Mouse (Mus musculus): Measurements from ENCODE around the gene Meis2. TPM values are rescaled to one million over a fixed set of nuclear protein-coding genes. Genes with fewer than 3 reads are reported as not detected.

Meis2 gene
- polyA plus RNA-seq, 1 experiment from 2014 or later: 92.0 TPM

DNA sequence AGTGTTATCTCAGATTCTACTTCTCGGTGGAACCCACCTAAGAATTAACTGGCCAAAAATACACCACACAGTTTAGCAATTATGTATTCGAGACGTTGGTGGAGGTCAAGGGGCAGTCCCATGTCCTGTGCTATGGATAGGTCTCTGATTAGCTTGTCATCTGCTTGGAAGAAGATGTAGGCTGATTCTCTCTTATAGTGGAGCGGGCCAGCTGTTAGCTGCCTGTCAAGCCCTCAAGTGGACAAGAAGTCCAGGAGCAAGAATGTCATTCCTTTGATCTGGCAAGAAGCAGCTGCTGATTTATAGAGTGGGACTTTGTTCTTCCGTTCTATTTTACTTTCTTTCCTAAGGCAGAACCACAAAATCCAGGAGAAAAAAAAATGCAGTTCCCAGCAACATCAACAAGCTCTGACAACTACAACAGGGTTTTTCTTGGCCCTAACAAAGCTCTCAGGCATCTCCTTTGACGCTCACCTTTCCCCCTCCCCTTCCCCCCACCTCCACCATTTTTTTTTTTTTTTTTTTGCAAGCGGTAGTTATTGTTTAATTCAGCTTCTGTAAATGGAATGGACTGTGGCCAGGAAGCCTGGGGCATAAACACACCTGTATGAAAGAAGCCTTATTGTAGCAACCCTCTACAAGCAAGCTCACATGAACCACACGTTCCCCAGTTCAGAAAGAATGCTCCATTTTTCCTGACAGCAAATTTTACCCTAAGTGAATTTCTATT is 189.7 kb downstream of the Meis2 start:
- Histone ChIP-seq H3K4me1 (replicated peaks) (peaks cover 20% of the 10 kb centered on the region), H3K27ac (replicated peaks) (no peak overlapping the region), H3K27me3 (no peaks in the 10 kb centered on the region), H3K4me2 (no peak overlapping the region), H3K9me3 (no peaks in the 10 kb centered on the region), H3K9ac (no peak overlapping the region), H3K36me3 (no peaks in the 10 kb centered on the region), H3K4me3 (no peak overlapping the region)
- WGBS: 60% methylated on average over 8 of the region's 8 CpGs
- ATAC-seq (ENCODE audit: low read depth): no peak

DNA sequence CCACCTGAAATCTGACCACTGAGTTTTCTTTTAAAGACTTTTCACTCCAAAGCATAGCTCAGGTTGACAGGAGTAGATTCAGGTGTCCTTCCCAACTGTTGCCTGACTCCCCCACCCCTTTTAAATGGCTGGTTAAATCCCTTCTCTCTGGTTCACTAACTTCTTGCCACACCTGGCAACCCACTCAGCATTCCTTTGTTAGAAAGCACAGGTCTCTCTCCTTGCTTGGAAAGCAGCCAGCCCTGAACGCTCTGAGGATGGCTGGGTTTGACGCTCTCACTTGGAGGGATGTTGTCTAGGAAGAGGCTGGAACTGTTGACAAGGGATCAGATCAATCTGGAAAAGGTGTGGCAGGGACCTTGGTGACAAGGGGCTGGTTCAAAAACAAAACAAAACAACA is 192.8 kb downstream of the Meis2 start:
- 30% methylated on average over 2 of the region's 2 CpGs for WGBS
- Histone ChIP-seq H3K4me3 (no peak overlapping the region), H3K4me1 (replicated peaks) (peaks cover 39% of the 10 kb centered on the region), H3K27ac (replicated peaks) (no peak overlapping the region), H3K4me2 (no peak overlapping the region), H3K36me3 (no peaks in the 10 kb centered on the region), H3K9ac (no peak overlapping the region), H3K9me3 (no peaks in the 10 kb centered on the region), H3K27me3 (no peaks in the 10 kb centered on the region)
- no peak for ATAC-seq (ENCODE audit: low read depth)

DNA sequence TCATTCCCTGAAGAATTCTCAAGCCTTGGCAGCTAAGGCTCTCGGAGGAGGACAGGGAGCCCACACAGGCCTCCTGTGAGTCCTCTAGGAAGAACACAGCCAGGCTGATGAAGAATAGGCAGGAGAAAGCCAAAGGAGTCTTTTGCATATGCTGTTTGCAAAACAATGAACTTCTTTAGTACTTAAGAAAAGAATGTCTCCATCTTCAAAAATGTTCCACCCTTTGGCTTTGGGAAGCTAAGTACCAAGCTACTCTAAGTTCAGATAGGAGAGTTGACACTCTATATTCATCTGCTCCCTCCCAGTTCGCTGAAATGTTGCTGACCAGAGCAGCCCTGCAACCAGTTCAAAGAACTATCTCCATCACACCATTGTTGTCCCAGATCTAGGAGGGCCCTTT is 195.7 kb downstream of the Meis2 start:
- no peaks in the 10 kb centered on the region for H3K27me3 ChIP-seq
- H3K9me3 ChIP-seq: no peaks in the 10 kb centered on the region
- peaks cover 55% of the 10 kb centered on the region for H3K4me1 ChIP-seq (replicated peaks)
- H3K4me2 ChIP-seq: no peak overlapping the region
- 0 out of 2 replicates have a peak, but pooled peaks cover 9% of the 10 kb centered on the region for H3K36me3 ChIP-seq
- no peak overlapping the region for H3K27ac ChIP-seq (replicated peaks)
- no peak overlapping the region for H3K4me3 ChIP-seq
- no peak overlapping the region for H3K9ac ChIP-seq
- ATAC-seq (ENCODE audit: low read depth): no peak
- 21% methylated on average over 2 of the region's 2 CpGs for WGBS

DNA sequence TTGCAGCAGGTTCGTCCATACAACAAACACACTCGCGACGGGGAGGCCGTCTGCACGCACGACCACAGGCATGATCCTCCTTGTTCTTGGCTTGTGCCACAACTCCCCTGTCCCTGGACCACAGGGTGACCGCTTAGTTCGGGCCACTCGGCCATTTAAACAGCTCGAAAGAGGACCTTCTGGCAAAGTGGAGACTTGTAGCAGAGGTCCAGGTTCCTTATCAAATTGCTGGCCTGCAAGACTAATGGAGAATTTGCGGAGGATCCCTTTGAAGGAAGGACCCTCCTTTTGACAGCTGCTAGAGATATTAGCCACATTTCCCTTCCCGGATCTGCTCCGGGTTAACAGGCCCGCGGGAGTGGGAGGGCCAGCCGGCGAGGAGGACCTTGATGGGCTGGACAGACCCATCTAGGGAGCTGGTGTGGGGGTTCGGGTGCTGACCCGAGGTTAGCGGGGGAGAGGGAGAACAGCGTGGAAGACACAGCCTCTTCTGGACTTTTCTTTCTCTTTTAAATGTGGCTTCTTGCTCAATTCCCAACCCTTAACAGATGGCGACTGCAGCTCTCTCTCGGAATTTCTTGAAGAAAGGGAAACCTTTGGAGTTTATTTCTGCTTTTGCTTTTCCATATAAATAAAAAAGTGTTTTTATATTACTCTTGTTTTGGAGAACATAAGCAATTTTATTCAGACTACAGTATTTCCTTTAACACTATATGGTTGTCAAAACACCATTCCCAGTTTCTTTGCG is 204.9 kb downstream of the Meis2 start:
- ATAC-seq (ENCODE audit: low read depth): no peak
- H3K4me3 ChIP-seq: peak overlapping the region; percentile 33
- peaks cover 16% of the 10 kb centered on the region for H3K27me3 ChIP-seq
- H3K27ac ChIP-seq (replicated peaks): peak overlapping the region; percentile 86
- no peaks in the 10 kb centered on the region for H3K9me3 ChIP-seq
- peak overlapping the region; percentile 60 for H3K9ac ChIP-seq
- H3K4me2 ChIP-seq: peak overlapping the region; percentile 59
- peaks cover 63% of the 10 kb centered on the region for H3K4me1 ChIP-seq (replicated peaks)
- H3K36me3 ChIP-seq: peaks cover 12% of the 10 kb centered on the region
- WGBS: 4% methylated on average over 25 of the region's 25 CpGs

DNA sequence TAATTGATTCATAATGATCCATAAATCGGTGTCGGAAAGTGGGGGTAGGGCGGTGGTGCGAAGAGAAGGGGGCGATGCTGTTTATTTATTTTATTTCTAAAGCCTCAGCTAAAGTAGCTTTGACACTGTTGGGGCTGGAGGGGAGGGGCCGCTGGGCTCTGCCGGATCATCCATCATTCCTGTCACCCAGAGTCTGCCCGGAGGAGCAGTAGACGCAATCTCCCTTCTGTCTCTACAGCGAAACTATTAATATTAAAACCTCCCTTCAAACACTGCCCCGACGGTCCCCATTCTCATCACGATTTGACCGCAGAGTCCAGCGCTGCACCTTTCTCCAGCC is 205.5 kb downstream of the Meis2 start:
- peak overlapping the region; percentile 86 for H3K27ac ChIP-seq (replicated peaks)
- WGBS: 1% methylated on average over 15 of the region's 15 CpGs
- ATAC-seq (ENCODE audit: low read depth): peak; percentile 54
- peak overlapping the region; percentile 59 for H3K4me2 ChIP-seq
- peak overlapping the region; percentile 60 for H3K9ac ChIP-seq
- H3K27me3 ChIP-seq: peaks cover 16% of the 10 kb centered on the region
- peak overlapping the region; percentile 33 for H3K4me3 ChIP-seq
- H3K36me3 ChIP-seq: peaks cover 12% of the 10 kb centered on the region
- H3K9me3 ChIP-seq: no peaks in the 10 kb centered on the region
- peaks cover 64% of the 10 kb centered on the region for H3K4me1 ChIP-seq (replicated peaks)

DNA sequence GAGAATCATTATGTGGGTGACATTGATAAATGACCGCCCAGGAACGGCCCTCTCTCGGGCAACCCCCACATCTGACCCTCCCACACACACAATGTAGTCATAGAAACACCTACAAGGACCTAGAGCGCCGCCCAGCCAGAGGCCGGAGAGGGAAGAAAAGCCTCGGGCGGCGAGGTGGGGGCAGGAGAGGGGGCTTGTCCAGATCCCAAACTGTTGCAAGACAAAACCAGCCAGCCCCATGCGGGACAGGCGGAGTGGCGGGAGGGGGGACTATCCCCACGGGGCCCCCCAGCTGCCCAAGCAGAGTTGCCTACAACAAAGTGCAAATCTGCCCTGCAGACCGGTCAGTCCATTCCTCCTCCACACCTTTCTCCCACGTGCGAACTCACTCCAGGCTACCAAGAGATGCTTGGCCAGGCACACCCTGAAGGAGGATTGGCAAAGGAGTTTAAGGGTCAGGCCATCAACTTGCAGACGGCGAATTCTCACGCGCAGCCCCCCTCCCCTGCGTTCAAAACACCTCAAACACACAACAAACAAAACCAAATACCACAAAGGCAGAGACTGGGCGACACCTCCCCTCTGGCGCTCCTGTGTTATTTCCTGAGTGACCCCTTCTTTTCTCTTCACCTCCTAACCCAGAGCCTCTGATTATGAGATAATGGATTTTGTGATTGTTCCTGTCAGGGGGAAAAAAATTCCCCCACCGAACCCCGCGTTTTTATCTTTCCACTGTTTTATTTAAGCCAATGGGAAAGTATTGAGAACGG is 206.1 kb downstream of the Meis2 start:
- H3K27ac ChIP-seq (replicated peaks): peak overlapping the region; percentile 86
- peak overlapping the region; percentile 59 for H3K4me2 ChIP-seq
- H3K4me1 ChIP-seq (replicated peaks): peaks cover 68% of the 10 kb centered on the region
- H3K9me3 ChIP-seq: no peaks in the 10 kb centered on the region
- peak; percentile 76 for ATAC-seq (ENCODE audit: low read depth)
- H3K27me3 ChIP-seq: peaks cover 16% of the 10 kb centered on the region
- H3K9ac ChIP-seq: peak overlapping the region; percentile 60
- peaks cover 12% of the 10 kb centered on the region for H3K36me3 ChIP-seq
- under 1% methylated on average over 27 of the region's 27 CpGs for WGBS
- H3K4me3 ChIP-seq: peak overlapping the region; percentile 33

DNA sequence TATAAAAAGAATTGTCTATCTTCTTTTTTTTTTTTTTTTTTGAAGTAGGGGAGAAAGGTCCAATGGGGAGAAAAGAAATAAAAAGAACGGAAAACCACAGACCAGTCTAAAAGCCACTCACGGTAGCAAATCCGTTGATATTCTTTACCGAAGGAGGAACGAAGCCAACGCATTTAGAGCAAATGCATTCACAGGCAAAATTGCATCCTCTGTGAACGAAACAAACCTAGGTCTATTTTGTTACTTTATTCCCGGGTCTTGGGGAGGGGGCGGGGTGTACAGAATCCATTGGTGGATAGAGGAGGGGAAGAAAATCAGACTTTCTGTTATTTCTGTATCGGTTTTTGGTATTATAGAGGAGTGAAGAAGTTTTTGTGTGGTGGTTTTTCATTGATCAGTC is 206.7 kb downstream of the Meis2 start:
- H3K9ac ChIP-seq: peak overlapping the region; percentile 60; the same call in 1 of the 2 replicates
- H3K9me3 ChIP-seq: no peaks in the 10 kb centered on the region
- H3K4me1 ChIP-seq (replicated peaks): peaks cover 74% of the 10 kb centered on the region
- peak; percentile 17 for ATAC-seq (ENCODE audit: low read depth)
- H3K27me3 ChIP-seq: peaks cover 22% of the 10 kb centered on the region
- H3K27ac ChIP-seq (replicated peaks): peak overlapping the region; percentile 86
- peak overlapping the region; percentile 33 for H3K4me3 ChIP-seq
- WGBS: 1% methylated on average over 10 of the region's 10 CpGs
- peak overlapping the region; percentile 59 for H3K4me2 ChIP-seq
- peaks cover 7% of the 10 kb centered on the region for H3K36me3 ChIP-seq

DNA sequence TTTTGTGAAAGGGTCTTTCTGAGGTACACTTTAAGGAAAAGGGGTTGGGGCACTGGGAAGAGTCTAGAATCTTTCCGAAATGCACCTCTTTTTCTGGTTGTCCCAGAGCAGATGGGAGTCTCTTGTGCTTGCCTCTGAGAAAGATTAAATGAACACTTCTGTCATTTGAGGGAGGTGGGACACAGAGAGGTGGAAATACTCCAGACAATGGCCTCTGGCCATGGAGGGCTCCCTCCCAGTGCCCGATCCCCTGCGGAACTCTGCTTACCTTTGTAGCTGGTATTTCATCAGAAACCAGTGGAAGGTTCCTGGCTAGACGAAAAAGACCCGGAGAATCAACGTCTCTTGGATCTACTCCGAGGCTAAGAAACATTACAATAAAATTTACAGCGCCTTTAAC is 207.4 kb downstream of the Meis2 start:
- H3K4me3 ChIP-seq: 0 out of 2 replicates have a peak overlapping the region, but pooled peaks have one; percentile 0
- H3K36me3 ChIP-seq: peaks cover under 1% of the 10 kb centered on the region; the same call in 1 of the 2 replicates
- ATAC-seq (ENCODE audit: low read depth): no peak
- peak overlapping the region; percentile 18 for H3K9ac ChIP-seq
- H3K9me3 ChIP-seq: no peaks in the 10 kb centered on the region
- 3% methylated on average over 8 of the region's 8 CpGs for WGBS
- H3K4me1 ChIP-seq (replicated peaks): peaks cover 79% of the 10 kb centered on the region
- H3K4me2 ChIP-seq: peak overlapping the region; percentile 59
- H3K27me3 ChIP-seq: peaks cover 28% of the 10 kb centered on the region
- peak overlapping the region; percentile 86 for H3K27ac ChIP-seq (replicated peaks)

DNA sequence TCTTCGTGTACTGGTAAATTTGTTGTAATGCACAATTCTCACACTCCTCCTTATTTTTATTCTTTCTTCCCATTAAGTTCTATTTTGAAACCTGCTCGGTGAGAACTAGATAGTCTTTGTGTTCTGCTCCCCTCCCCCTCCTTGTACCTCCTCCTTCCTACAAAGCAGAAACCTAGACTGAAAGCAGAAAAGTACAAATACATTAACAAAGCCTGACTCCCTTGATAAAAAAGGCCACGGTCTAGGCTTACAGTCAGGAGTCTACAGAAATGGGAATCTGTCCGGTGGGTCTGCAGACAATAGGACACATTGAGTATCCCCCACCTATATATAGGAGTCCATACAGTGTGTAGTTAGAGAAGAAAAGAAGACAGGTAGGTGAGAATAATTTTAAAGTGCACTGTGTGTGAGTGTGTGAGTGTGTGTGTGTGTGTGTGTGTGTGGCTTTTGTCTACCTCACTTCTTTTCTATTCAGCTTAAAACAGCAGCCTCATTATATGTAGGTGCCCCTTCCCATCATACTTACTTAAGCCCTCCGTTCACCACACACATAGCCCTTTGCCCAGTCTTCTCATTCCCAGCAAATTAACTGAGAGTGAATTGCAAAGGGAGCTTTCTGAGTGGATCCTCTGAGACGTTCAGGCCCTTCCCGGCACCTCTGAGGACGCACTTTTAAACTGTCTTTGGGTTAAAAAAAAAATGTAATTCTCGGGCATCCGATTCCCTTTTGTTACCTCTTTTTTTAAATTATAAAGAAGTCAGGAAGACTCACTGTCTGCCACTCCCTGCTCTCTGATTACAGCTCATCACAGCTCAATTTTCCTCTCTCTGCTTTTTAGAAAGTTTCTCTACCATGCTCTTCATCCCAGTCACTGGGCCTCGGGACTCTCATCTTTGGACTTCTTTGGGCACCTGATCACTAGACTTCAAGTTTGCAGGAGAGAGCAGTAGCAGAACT is 208.2 kb downstream of the Meis2 start:
- WGBS: 6% methylated on average over 11 of the region's 11 CpGs
- peak overlapping the region; percentile 86 for H3K27ac ChIP-seq (replicated peaks)
- peaks cover 87% of the 10 kb centered on the region for H3K4me1 ChIP-seq (replicated peaks)
- H3K9ac ChIP-seq: peak overlapping the region; percentile 18
- no peak for ATAC-seq (ENCODE audit: low read depth)
- H3K27me3 ChIP-seq: peaks cover 37% of the 10 kb centered on the region
- H3K36me3 ChIP-seq: no peaks in the 10 kb centered on the region
- H3K4me2 ChIP-seq: peak overlapping the region; percentile 59
- H3K4me3 ChIP-seq: 0 out of 2 replicates have a peak overlapping the region, but pooled peaks have one; percentile 0
- no peaks in the 10 kb centered on the region for H3K9me3 ChIP-seq

DNA sequence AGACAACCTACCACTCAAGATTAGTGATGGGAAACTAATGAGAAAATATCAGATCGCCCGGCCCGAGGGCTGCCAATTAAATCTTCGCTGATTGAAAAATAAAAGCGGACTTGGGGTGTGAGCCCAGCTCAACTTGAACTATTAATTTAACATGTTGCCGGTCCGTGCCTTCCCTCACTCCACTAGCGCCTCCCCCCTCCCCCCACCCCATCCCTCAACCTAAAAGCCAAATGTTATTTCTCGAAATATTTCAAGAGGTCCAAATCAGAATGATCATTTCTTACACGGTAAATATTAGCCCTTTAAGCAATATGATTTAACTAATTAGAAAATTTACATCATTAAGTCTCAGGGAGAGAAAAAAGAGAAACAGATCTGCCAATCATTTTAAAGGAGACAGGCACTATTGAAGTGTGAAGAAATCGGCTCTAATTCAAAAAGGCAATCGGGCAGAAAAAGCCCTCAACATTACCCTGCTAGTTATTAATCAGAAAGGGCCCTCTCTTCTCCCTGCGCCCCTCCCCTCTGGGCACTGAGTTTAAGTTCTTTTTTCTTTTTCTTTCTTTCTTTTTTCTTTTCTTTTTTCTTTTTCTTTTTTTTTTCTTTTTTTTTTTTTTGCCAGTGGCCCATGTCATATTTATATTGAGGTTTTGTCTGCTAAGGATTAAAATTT is 209.1 kb downstream of the Meis2 start:
- Histone ChIP-seq H3K9me3 (no peaks in the 10 kb centered on the region), H3K36me3 (no peaks in the 10 kb centered on the region), H3K4me3 (peak overlapping the region; percentile 31), H3K4me2 (peak overlapping the region; percentile 59), H3K27me3 (peaks cover 38% of the 10 kb centered on the region), H3K4me1 (replicated peaks) (peaks cover 88% of the 10 kb centered on the region), H3K27ac (replicated peaks) (peak overlapping the region; percentile 52), H3K9ac (peak overlapping the region; percentile 49; the same call in 1 of the 2 replicates)
- WGBS: under 1% methylated on average over 13 of the region's 13 CpGs
- ATAC-seq (ENCODE audit: low read depth): no peak
